Mouse (Mus musculus): Measurements from ENCODE around the gene Rnf217. TPM values are rescaled to one million over a fixed set of nuclear protein-coding genes. Genes with fewer than 3 reads are reported as not detected.
A peak's percentile ranks its signal among the peaks of the same experiment; 100 is the strongest.

Gene Rnf217
- polyA plus RNA-seq, 1 experiment from 2014 or later = 0.56 TPM

GRCm38 (mm10) chr10:31596804-31597203 lies 12.2 kb downstream of the Rnf217 start:
- Histone ChIP-seq H3K4me3 (ENCODE audit: low read depth, low read length) (no peak overlapping the region), H3K4me1 (ENCODE audit: insufficient read depth) (peaks cover 28% of the 10 kb centered on the region), H3K27ac (ENCODE audit: low read depth) (no peak overlapping the region), H3K4me2 (ENCODE audit: low read depth, low read length) (no peak overlapping the region), H3K9ac (replicated peaks) (no peak overlapping the region), H3K9me3 (ENCODE audit: low read length) (no peaks in the 10 kb centered on the region), H3K27me3 (ENCODE audit: insufficient read depth, low read length) (no peaks in the 10 kb centered on the region), H3K36me3 (replicated peaks; ENCODE audit: insufficient read depth, low read length) (no peaks in the 10 kb centered on the region)
- 66% methylated on average over 4 of the region's 4 CpGs for WGBS (ENCODE audit: insufficient replicate concordance)
- DNase-seq = no peak
- TF ChIP-seq CTCF (IDR thresholded peaks at IDR 0.05; ENCODE audit: low read depth) (no peak), EP300 (IDR thresholded peaks at IDR 0.05; ENCODE audit: low read depth) (no peak)
- ATAC-seq = no peak

- DNase-seq (no peak), ATAC-seq (no peak)
- Histone ChIP-seq H3K27ac (ENCODE audit: low read depth) (no peak overlapping the region), H3K36me3 (replicated peaks; ENCODE audit: insufficient read depth, low read length) (no peaks in the 10 kb centered on the region), H3K4me3 (ENCODE audit: low read depth, low read length) (no peak overlapping the region), H3K4me2 (ENCODE audit: low read depth, low read length) (no peak overlapping the region), H3K27me3 (ENCODE audit: insufficient read depth, low read length) (no peaks in the 10 kb centered on the region), H3K4me1 (ENCODE audit: insufficient read depth) (peaks cover 28% of the 10 kb centered on the region), H3K9ac (replicated peaks) (no peak overlapping the region), H3K9me3 (ENCODE audit: low read length) (no peaks in the 10 kb centered on the region)
- no peak for TF ChIP-seq CTCF (IDR thresholded peaks at IDR 0.05; ENCODE audit: low read depth)
- TF ChIP-seq EP300 (IDR thresholded peaks at IDR 0.05; ENCODE audit: low read depth) = no peak
- WGBS (ENCODE audit: insufficient replicate concordance) = 88% methylated on average over 4 of the region's 4 CpGs
These were observed 13.7 kb downstream of the Rnf217 start for GRCm38 (mm10) chr10:31595326-31595725.

GRCm38 (mm10) chr10:31592741-31593524 lies 16.1 kb downstream of the Rnf217 start:
- H3K36me3 ChIP-seq (replicated peaks; ENCODE audit: insufficient read depth, low read length) = no peaks in the 10 kb centered on the region
- no peak overlapping the region for H3K4me2 ChIP-seq (ENCODE audit: low read depth, low read length)
- no peaks in the 10 kb centered on the region for H3K27me3 ChIP-seq (ENCODE audit: insufficient read depth, low read length)
- no peak overlapping the region for H3K4me3 ChIP-seq (ENCODE audit: low read depth, low read length)
- H3K4me1 ChIP-seq (ENCODE audit: insufficient read depth) = peaks cover 28% of the 10 kb centered on the region
- ATAC-seq (peak; percentile 72), DNase-seq (peak; percentile 33)
- no peak overlapping the region for H3K27ac ChIP-seq (ENCODE audit: low read depth)
- TF ChIP-seq CTCF (IDR thresholded peaks at IDR 0.05; ENCODE audit: low read depth) = no peak
- TF ChIP-seq EP300 (IDR thresholded peaks at IDR 0.05; ENCODE audit: low read depth) = no peak
- no peak overlapping the region for H3K9ac ChIP-seq (replicated peaks)
- no peaks in the 10 kb centered on the region for H3K9me3 ChIP-seq (ENCODE audit: low read length)
- 48% methylated on average over 9 of the region's 9 CpGs for WGBS (ENCODE audit: insufficient replicate concordance)

GRCm38 (mm10) chr10:31592095-31592740 lies 16.8 kb downstream of the Rnf217 start:
- H3K36me3 ChIP-seq (replicated peaks; ENCODE audit: insufficient read depth, low read length) = no peaks in the 10 kb centered on the region
- H3K4me3 ChIP-seq (ENCODE audit: low read depth, low read length) = no peak overlapping the region
- H3K27me3 ChIP-seq (ENCODE audit: insufficient read depth, low read length) = no peaks in the 10 kb centered on the region
- peaks cover 28% of the 10 kb centered on the region for H3K4me1 ChIP-seq (ENCODE audit: insufficient read depth)
- no peak for TF ChIP-seq CTCF (IDR thresholded peaks at IDR 0.05; ENCODE audit: low read depth)
- no peak for TF ChIP-seq EP300 (IDR thresholded peaks at IDR 0.05; ENCODE audit: low read depth)
- H3K9me3 ChIP-seq (ENCODE audit: low read length) = no peaks in the 10 kb centered on the region
- H3K27ac ChIP-seq (ENCODE audit: low read depth) = no peak overlapping the region
- 61% methylated on average over 3 of the region's 3 CpGs for WGBS (ENCODE audit: insufficient replicate concordance)
- no peak overlapping the region for H3K4me2 ChIP-seq (ENCODE audit: low read depth, low read length)
- DNase-seq (no peak), ATAC-seq (peak; percentile 56)
- H3K9ac ChIP-seq (replicated peaks) = no peak overlapping the region

GRCm38 (mm10) chr10:31580722-31581121 lies 28.3 kb downstream of the Rnf217 start:
- DNase-seq = no peak
- H3K4me3 ChIP-seq (ENCODE audit: low read depth, low read length) = no peak overlapping the region
- no peak for TF ChIP-seq CTCF (IDR thresholded peaks at IDR 0.05; ENCODE audit: low read depth)
- no peak for TF ChIP-seq EP300 (IDR thresholded peaks at IDR 0.05; ENCODE audit: low read depth)
- no peak overlapping the region for H3K27ac ChIP-seq (ENCODE audit: low read depth)
- H3K9me3 ChIP-seq (ENCODE audit: low read length) = no peaks in the 10 kb centered on the region
- H3K36me3 ChIP-seq (replicated peaks; ENCODE audit: insufficient read depth, low read length) = no peaks in the 10 kb centered on the region
- ATAC-seq = no peak
- H3K4me1 ChIP-seq (ENCODE audit: insufficient read depth) = no peaks in the 10 kb centered on the region
- WGBS (ENCODE audit: insufficient replicate concordance) = 82% methylated on average over 4 of the region's 4 CpGs
- no peaks in the 10 kb centered on the region for H3K27me3 ChIP-seq (ENCODE audit: insufficient read depth, low read length)
- H3K9ac ChIP-seq (replicated peaks) = no peak overlapping the region
- no peak overlapping the region for H3K4me2 ChIP-seq (ENCODE audit: low read depth, low read length)

GRCm38 (mm10) chr10:31580073-31580472 lies 28.9 kb downstream of the Rnf217 start:
- Histone ChIP-seq H3K9me3 (ENCODE audit: low read length) (no peaks in the 10 kb centered on the region), H3K36me3 (replicated peaks; ENCODE audit: insufficient read depth, low read length) (no peaks in the 10 kb centered on the region), H3K4me2 (ENCODE audit: low read depth, low read length) (no peak overlapping the region), H3K4me1 (ENCODE audit: insufficient read depth) (no peaks in the 10 kb centered on the region), H3K9ac (replicated peaks) (no peak overlapping the region), H3K27ac (ENCODE audit: low read depth) (no peak overlapping the region), H3K4me3 (ENCODE audit: low read depth, low read length) (no peak overlapping the region), H3K27me3 (ENCODE audit: insufficient read depth, low read length) (no peaks in the 10 kb centered on the region)
- no peak for DNase-seq
- no peak for ATAC-seq
- whole genome bisulfite sequencing (ENCODE audit: insufficient replicate concordance) = 81% methylated on average over 1 of the region's 1 CpGs
- no peak for TF ChIP-seq EP300 (IDR thresholded peaks at IDR 0.05; ENCODE audit: low read depth)
- no peak for TF ChIP-seq CTCF (IDR thresholded peaks at IDR 0.05; ENCODE audit: low read depth)
